10 mouse cellular contexts compared by ENCODE assay signal in the genomic region with DNA sequence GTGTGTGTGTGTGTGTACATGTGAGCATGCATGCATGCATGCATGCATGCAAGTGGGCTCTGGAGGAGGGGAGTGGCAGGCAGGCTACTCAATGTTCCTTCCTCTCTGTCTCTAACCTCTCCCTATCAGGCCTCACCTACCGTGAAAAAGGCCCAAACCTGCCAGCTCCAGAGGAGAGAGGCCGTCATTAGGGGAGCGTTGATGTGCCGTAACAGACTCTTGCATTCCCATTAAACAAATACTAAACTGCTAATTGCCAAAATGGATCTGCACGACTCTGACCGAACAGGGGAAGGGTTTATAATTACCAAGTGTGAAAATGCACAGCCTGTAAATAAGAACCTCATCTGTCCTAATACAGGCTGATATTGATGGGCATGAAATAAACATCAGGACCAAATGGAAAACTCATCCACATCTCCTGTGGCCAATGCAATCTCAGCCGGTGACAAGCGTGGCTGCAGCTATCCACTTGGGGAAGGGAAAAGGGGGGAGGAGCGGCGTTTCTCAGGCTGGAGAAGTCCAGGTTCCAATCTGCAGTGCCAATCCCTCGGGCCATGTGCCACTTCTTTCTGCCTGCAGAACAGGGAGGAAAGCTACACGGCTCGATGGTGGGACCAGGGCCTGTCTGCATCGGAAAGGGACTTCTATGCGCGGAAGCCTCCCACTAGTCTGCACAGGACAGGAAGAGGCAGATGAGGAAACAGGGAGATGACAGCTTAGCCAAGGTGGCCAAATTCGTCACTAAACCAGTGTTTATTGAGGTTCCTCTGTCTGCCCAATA.
A peak's percentile ranks its signal among the peaks of the same experiment; 100 is the strongest.
DNase-seq lines count a peak whose midpoint lies in the region; ATAC-seq lines count a peak whose summit lies in the region.
"Had no signal": no experiment of that assay in that cellular context is flagged by ENCODE, and none has a peak within 500 bp of the region (broad histone marks: within the 10 kb centered on the region; RNA-seq: fewer than 3 reads in every experiment).

No protein-coding gene starts in this region.

- H3K27ac ChIP-seq in forebrain, embryonic 11.5 days (ENCODE audit: low read depth, low read length), result peak overlapping the region; percentile 48
- H3K27ac ChIP-seq in hindbrain, embryonic 10.5 days, result peak overlapping the region; percentile 82
- H3K27ac ChIP-seq in midbrain, embryonic 16.5 days (ENCODE audit: low read length), result peak overlapping the region; percentile 56
- H3K27ac ChIP-seq: liver, embryonic 14.5 days had no signal

- H3K4me3 ChIP-seq in forebrain, embryonic 11.5 days (ENCODE audit: low read depth, low read length), result no peak overlapping the region
- H3K4me3 ChIP-seq in hindbrain, embryonic 10.5 days, result no peak overlapping the region
- no peak overlapping the region for H3K4me3 ChIP-seq in midbrain, embryonic 16.5 days (ENCODE audit: low read depth, low read length)

- no peak overlapping the region for H3K4me2 ChIP-seq in forebrain, embryonic 11.5 days (ENCODE audit: low read depth, low read length, severe bottlenecking)
- H3K4me2 ChIP-seq in midbrain, embryonic 16.5 days (ENCODE audit: low read length), result no peak overlapping the region

- no peak overlapping the region for H3K9ac ChIP-seq in forebrain, embryonic 11.5 days (ENCODE audit: low read length)
- H3K9ac ChIP-seq in midbrain, embryonic 16.5 days (ENCODE audit: low read depth, low read length), result no peak overlapping the region
- H3K9ac ChIP-seq: liver, embryonic 14.5 days had no signal

- ATAC-seq in forebrain, embryonic 11.5 days (replicated peaks; ENCODE audit: low FRiP score), result 0 out of 2 replicates have a peak, but pooled peaks have one; percentile 5
- no peak for ATAC-seq in midbrain, embryonic 16.5 days

- peak; percentile 15 for DNase-seq in lung, postnatal 10 days
- no peak for DNase-seq in lung, postnatal 25 days (ENCODE audit: low spot score)
- no peak for DNase-seq in forebrain, embryonic 11.5 days (ENCODE audit: low spot score)
- no peak for DNase-seq in hindbrain, embryonic 10.5 days (ENCODE audit: low spot score)
- DNase-seq in adrenal gland, postnatal 10 days, result no peak
- no peak for DNase-seq in frontal cortex, postnatal 10 days (ENCODE audit: low spot score in 2 of 2)
- no peak for DNase-seq in MN1 (ENCODE audit: low spot score)

- 80% methylated on average over 17 of the region's 17 CpGs for WGBS in forebrain, embryonic 11.5 days
- WGBS in hindbrain, embryonic 10.5 days, result 81% methylated on average over 17 of the region's 17 CpGs
- WGBS in midbrain, embryonic 16.5 days, result 55% methylated on average over 17 of the region's 17 CpGs

- H3K9me3 ChIP-seq in forebrain, embryonic 11.5 days (ENCODE audit: control insufficient read depth, low read length), result no peaks in the 10 kb centered on the region
- no peaks in the 10 kb centered on the region for H3K9me3 ChIP-seq in hindbrain, embryonic 10.5 days
- no peaks in the 10 kb centered on the region for H3K9me3 ChIP-seq in midbrain, embryonic 16.5 days (replicated peaks; ENCODE audit: control insufficient read depth, low read length, poor library complexity, severe bottlenecking)
- H3K9me3 ChIP-seq: G1E had no signal

- H3K36me3 ChIP-seq in forebrain, embryonic 11.5 days (ENCODE audit: control insufficient read depth, insufficient read depth, low read length), result no peaks in the 10 kb centered on the region
- peaks cover 37% of the 10 kb centered on the region for H3K36me3 ChIP-seq in hindbrain, embryonic 10.5 days
- no peaks in the 10 kb centered on the region for H3K36me3 ChIP-seq in midbrain, embryonic 16.5 days (ENCODE audit: control insufficient read depth, insufficient read depth, low read length)

- no peaks in the 10 kb centered on the region for H3K27me3 ChIP-seq in forebrain, embryonic 11.5 days (ENCODE audit: control insufficient read depth, insufficient read depth, low read length)
- no peaks in the 10 kb centered on the region for H3K27me3 ChIP-seq in hindbrain, embryonic 10.5 days (ENCODE audit: insufficient read depth, poor library complexity, severe bottlenecking)
- H3K27me3 ChIP-seq in midbrain, embryonic 16.5 days (ENCODE audit: control insufficient read depth, insufficient read depth, low read depth, low read length), result no peaks in the 10 kb centered on the region

- peaks cover 21% of the 10 kb centered on the region; the same call in 1 of the 2 replicates for H3K4me1 ChIP-seq in forebrain, embryonic 11.5 days (replicated peaks; ENCODE audit: control insufficient read depth, insufficient read depth, low read length)
- peaks cover 74% of the 10 kb centered on the region for H3K4me1 ChIP-seq in hindbrain, embryonic 10.5 days (replicated peaks)
- H3K4me1 ChIP-seq in midbrain, embryonic 16.5 days (ENCODE audit: control insufficient read depth, insufficient read depth, low read length), result peaks cover 49% of the 10 kb centered on the region
